Mouse (Mus musculus) olfactory bulb, adult 2 months (tissue): ENCODE measurements around the gene Nmnat2.

ENCODE experiments used
- CTCF ChIP-seq: fragments of 200-500 bp; IDR thresholded peaks from 2 replicates; pipeline ENCODE4 v1.5.1; 2012; ENCODE audit warnings: low read depth, mild to moderate bottlenecking, low read length, moderate library complexity; ENCODE audit not compliant: insufficient read depth
- POLR2A ChIP-seq: fragments of 200-500 bp; IDR thresholded peaks from 2 replicates; pipeline ENCODE4 v1.6.1; 2012; ENCODE audit warnings: mild to moderate bottlenecking, low read depth, low read length, moderate library complexity; ENCODE audit not compliant: insufficient read depth

- no peak for TF ChIP-seq CTCF
- TF ChIP-seq POLR2A = no peak
These were observed 174.0 kb downstream of the Nmnat2 start for GRCm38 (mm10) chr1:153128780-153129179.
